Mouse (Mus musculus): ENCODE data around the gene Cfap65.

GRCm38 (mm10) chr1:74861783-74862182 is 73.6 kb downstream of the Cfap65 start:
- TF ChIP-seq CTCF (IDR thresholded peaks at IDR 0.05; ENCODE audit: control insufficient read depth, insufficient read depth, low read length): no peak
- TF ChIP-seq POLR2A (IDR thresholded peaks at IDR 0.05; ENCODE audit: borderline replicate concordance, control insufficient read depth, low read depth, low read length): no peak
